Mouse (Mus musculus) macrophage (primary cell): ENCODE results near the gene Aldh18a1. TPM values are rescaled to one million over a fixed set of nuclear protein-coding genes. Genes with fewer than 3 reads are reported as not detected.
"Not testable (repeated sequence)": the region's sequence is repeated elsewhere in the genome, so short reads cannot be mapped to it uniquely, and the experiment has no call there.

ENCODE experiments used
- H3K27ac ChIP-seq: fragments of 350-480 bp; formaldehyde crosslinking; 2 replicates; pipeline ENCODE4 v1.9.0; 2021
- H3K36me3 ChIP-seq: fragments of 350-480 bp; formaldehyde crosslinking; 2 replicates; pipeline ENCODE4 v1.9.0; 2021; ENCODE audit errors: inconsistent target
- H3K4me3 ChIP-seq: fragments of 350-480 bp; formaldehyde crosslinking; 2 replicates; pipeline ENCODE4 v1.9.0; 2021; ENCODE audit errors: inconsistent target
- H3K79me2 ChIP-seq: fragments of 350-480 bp; formaldehyde crosslinking; 2 replicates; pipeline ENCODE4 v1.9.0; 2021; ENCODE audit errors: inconsistent target
- WGBS: methylation state at CpG from one replicate; pipeline ENCODE4 v1.1.7; 2026; ENCODE audit warnings: inconsistent platforms; ENCODE audit not compliant: missing documents; 5-methylcytosine and 5-hydroxymethylcytosine counted together
- polyA plus RNA-seq: library from polyadenylated mRNA; stranded (reverse); fragments of 250-400 nt; gene quantifications from 3 replicates; pipeline ENCODE4 v1.2.4, GENCODE M21; 2018; ENCODE audit warnings: inconsistent platforms

Aldh18a1 gene
- polyA plus RNA-seq, 1 experiment from 2014 or later = 2.4 TPM

DNA sequence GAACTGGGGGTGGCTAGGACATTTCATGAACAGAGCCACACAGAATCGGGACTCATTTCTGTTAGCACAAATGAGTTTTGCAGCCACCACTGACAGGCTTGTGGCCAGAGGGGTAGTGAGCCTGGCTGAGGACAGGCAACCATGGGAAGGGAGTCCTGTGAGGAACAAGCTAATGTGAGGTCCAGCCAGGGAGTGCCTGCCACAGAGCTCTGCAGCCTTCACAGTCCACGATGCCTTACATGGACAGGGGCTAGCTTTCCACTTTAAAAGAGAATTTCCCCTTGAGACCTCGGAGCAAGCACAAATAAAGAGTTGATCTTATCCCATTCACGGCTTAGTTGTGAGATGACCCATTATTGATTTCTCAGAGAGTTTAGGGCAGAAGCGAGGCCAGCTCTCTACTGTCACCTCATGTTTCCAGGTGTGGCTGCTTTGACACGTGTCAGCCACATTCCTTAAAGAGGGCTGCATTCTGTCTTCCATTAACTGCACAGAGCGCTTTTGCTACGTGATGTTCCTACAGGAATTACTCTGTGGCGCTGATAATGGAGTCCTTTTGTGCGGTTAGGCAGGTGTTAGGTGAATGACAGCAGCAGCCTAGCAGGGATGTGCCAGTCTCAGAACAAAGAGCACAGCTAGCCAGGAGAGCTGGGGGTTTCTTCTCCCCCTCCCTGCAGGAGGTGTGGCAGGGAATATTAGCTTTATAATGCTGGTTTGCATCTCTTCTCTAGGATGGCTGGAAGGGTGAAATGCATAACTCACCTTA, 24.2 kb downstream of the Aldh18a1 start:
- WGBS = 95% methylated on average over 10 of the region's 10 CpGs

DNA sequence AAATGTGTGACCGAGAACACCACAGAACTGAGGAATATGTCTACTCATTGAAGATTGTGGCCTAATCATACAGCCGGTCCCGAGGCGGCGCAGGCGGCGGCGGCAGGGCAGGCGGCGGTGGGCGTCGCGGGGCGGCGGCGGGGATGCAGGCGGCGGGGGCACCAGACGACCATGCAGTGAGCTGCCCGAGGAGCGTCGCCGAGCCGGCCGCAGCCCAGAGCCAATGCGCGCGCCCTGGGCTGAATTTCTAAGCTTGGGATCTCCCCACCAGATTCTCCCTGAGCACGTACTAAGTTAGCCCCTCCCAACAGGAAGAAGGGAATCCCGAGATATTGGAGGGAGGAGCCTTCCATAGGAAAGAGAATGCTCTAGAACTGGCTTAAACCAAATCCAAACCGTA, 26.7 kb downstream of the Aldh18a1 start:
- H3K4me3 ChIP-seq, H3K79me2 ChIP-seq, H3K27ac ChIP-seq, H3K36me3 ChIP-seq: not testable (repeated sequence)
- 97% methylated on average over 3 of the region's 31 CpGs for WGBS

More for the DNA sequence above, 24.2 kb downstream of the Aldh18a1 start:
- H3K4me3 ChIP-seq = no peak overlapping the region
- no peaks in the 10 kb centered on the region for H3K36me3 ChIP-seq
- no peak overlapping the region for H3K27ac ChIP-seq
- no peaks in the 10 kb centered on the region for H3K79me2 ChIP-seq

DNA sequence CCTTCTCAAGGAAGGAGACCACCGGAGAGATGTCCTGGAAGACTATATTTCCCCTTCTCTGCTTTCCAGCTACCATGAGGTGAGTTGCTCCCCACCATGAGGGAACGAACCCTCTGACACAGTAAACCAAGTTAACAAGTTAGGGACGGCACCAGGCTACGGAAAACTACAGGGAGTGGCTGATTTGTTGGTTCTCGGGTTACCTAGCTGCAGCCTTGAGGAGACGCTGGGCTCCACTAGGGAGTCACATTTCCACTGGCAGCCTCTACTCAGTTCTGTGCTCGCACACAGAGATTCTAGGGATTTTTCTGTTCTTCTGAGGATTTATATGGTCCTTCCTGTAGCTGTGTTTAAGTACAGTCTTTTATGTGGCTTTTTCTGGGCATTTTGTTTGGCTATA, 32.2 kb downstream of the Aldh18a1 start:
- Histone ChIP-seq H3K79me2 (no peaks in the 10 kb centered on the region), H3K27ac (no peak overlapping the region), H3K4me3 (no peak overlapping the region), H3K36me3 (no peaks in the 10 kb centered on the region; the same call in 1 of the 2 replicates)
- WGBS = 93% methylated on average over 7 of the region's 7 CpGs

DNA sequence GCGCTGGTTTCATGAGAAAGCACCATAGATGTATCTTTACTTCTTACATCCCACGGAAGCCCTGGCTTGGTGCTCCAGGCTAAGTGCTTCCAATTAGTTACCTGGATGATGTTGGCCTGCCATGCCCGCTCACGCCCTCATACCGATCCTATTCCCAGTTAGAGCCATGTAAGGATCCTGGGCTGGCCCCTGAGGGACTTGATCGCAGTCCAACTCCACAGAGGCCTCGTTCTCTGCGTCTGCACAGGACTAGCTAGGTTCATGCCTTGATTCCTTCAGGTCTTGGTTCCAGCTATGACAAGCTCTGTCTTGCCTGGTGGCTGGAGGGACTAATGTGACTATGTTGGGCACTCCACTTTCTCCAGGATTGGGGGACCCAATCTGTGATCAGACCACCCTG, 33.1 kb downstream of the Aldh18a1 start:
- WGBS = 96% methylated on average over 8 of the region's 8 CpGs
- Histone ChIP-seq H3K36me3 (no peaks in the 10 kb centered on the region; the same call in 1 of the 2 replicates), H3K79me2 (no peaks in the 10 kb centered on the region), H3K4me3 (no peak overlapping the region), H3K27ac (no peak overlapping the region)

DNA sequence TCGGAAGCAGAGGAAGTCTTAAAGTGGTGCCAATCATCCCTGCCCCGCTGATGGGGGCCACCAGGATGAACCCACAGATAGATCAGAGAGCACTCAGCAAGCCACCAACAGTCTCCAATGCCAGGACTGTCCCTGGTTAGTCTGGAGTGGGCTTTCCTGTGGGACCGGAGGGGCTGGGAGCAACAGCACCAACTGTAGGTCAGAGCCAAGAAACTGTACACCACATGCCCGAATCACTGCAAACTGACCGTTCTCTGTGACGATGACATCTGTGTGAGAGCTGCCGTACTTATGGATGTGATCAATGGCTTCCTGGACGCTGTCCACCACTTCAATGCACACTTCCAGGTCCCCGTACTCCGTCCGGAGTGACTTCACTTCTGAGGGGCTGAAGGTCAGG, 33.9 kb downstream of the Aldh18a1 start:
- no peak overlapping the region for H3K27ac ChIP-seq

DNA sequence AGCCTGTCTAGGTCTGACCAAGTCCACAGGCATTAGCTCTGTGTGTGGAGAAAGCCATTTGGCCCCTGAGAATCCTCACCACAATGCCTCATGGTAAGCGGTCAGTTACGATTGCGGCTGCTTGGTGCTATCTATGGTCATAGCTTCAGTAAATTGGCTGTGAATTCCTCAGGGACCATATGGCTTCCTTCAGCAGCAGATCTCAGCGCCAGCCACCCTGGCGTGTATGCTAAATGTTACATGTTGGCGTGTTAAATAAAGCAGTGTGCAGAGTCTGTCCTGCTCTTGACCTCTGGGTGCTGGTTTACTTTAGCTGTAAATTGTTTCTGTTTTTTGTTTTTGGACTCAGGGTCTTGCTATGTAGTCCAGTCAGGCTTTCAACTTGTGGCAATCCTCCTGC, 34.4 kb downstream of the Aldh18a1 start:
- no peaks in the 10 kb centered on the region for H3K79me2 ChIP-seq
- no peak overlapping the region for H3K4me3 ChIP-seq
- H3K36me3 ChIP-seq = no peaks in the 10 kb centered on the region; the same call in 1 of the 2 replicates
- 94% methylated on average over 6 of the region's 6 CpGs for WGBS
- no peak overlapping the region for H3K27ac ChIP-seq

More for the DNA sequence above, 33.9 kb downstream of the Aldh18a1 start:
- H3K36me3 ChIP-seq = no peaks in the 10 kb centered on the region; the same call in 1 of the 2 replicates
- H3K4me3 ChIP-seq = no peak overlapping the region
- no peaks in the 10 kb centered on the region for H3K79me2 ChIP-seq
- WGBS = 95% methylated on average over 11 of the region's 11 CpGs

DNA sequence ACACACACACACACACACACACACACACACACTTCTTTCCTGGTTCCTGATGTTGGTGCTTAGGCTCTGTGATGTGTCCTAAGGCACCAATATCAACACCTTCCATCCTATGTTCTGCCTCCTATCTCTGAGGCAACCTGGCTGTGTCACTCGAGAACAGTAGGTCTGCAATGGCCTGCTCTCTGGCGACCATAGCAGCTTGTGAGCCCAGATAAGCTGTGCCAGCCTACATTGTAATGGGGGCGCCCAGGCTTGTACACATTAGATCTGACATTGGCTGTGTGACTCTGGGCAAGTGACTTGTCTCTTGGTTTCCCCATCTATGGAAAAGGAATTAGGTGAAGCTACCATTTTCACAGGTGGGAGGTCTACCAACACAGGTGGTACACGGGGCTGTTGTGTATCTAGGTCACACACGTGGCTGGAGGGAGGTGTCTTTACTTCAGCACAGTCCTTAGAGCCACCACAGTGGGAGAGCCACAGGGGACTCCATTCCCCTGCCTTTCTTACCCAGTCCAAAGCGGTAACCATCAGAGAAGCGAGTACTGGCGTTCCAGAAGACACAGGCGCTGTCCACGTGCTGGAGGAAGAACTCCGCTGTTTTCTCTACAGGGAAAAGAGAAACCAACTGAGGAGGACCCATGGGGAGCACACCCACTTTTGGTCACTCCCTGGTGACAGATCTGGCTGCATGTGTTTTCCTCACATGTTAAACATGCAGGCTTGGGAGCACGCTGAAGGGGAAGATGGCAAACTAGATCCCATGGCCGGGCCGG, 35.1 kb downstream of the Aldh18a1 start:
- 93% methylated on average over 14 of the region's 14 CpGs for WGBS
- Histone ChIP-seq H3K27ac (no peak overlapping the region), H3K4me3 (no peak overlapping the region), H3K79me2 (no peaks in the 10 kb centered on the region), H3K36me3 (no peaks in the 10 kb centered on the region; the same call in 1 of the 2 replicates)

DNA sequence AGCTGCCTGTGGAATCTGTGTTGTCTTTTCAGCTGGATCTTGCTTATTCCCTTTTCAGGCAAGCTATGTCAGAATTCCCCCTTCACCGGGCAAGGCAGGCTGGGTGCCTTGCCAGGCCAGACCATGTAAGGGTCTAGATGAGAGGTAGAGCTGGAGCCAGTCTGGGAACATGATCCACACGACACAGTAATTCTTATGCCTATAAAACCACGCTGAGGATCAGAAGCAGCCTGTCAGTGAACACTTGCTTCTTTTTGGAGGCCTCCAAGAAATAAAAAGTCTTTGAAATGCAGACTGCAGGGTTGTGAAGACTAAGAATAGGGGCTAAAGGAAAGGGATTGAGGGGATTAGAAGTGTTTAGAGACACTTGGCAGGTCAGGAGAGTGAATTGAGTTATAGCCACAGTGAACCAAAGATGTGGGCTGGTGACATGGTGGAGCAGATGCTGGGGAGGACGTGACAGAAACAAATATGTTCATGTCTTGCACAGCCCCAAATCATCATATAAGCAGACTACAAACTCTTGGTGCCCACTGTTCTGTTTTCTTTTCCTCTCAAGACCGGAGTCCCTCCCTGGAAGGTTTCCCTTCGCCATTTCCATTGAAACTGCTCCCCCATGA, 38.6 kb downstream of the Aldh18a1 start:
- 94% methylated on average over 6 of the region's 6 CpGs for WGBS

DNA sequence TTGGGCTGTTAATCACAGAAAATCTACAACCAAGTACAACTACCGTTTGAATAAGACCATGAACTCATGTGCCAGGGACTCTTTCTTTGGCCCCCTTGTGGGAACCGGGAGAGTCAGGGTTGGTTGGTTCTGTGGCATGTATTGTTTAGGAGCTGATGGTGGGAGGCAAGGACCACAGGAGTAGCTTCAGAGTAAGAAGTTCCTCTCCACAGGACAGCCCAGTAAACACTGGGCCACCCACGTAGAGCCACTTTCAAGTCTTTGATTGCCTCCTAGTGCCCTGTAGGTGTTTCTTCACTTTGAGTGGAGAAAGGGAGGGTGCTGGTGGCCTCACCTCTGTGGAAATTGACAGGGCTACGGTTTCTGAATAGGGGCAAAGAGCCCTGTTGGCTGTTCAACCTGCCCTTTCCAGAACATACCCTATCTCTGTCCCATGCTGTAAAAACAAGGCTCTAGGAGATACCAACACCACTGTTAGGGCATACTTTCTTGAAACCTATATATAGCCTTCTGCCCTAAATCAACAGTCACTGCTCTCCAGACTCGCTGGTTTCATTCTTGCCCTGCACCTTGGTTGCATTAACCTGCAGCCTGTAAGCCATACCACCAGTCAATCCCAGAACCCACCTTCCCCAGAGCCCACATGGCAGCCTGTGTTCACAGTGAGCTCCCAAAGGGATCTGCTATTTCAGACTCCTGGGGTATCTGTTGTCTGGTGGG, 39.3 kb downstream of the Aldh18a1 start:
- H3K36me3 ChIP-seq = no peaks in the 10 kb centered on the region; the same call in 1 of the 2 replicates
- no peak overlapping the region for H3K4me3 ChIP-seq
- WGBS = 63% methylated on average over 5 of the region's 5 CpGs
- H3K27ac ChIP-seq = no peak overlapping the region
- no peaks in the 10 kb centered on the region for H3K79me2 ChIP-seq

More for the DNA sequence above, 38.6 kb downstream of the Aldh18a1 start:
- H3K27ac ChIP-seq = no peak overlapping the region
- H3K79me2 ChIP-seq = no peaks in the 10 kb centered on the region
- H3K4me3 ChIP-seq = no peak overlapping the region
- no peaks in the 10 kb centered on the region; the same call in 1 of the 2 replicates for H3K36me3 ChIP-seq

DNA sequence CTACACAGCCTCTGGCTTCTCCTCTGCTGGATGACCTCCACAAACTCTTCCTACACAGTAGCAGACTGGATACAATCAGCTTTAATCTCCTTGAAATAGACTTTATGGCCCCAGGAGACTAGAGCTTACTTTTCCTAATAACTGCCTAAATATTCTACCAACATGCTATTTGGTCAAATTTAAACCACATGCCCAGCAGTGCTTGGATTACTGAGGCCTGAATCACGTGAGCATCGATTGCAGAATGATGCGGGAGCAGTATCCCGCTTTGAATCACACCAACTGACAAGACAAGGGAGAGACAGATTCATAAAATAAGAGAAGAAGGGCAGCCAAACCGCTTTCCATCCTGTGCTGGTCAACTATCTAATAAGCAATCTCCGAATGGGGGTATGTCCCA, 39.9 kb downstream of the Aldh18a1 start:
- WGBS = 91% methylated on average over 6 of the region's 6 CpGs
- Histone ChIP-seq H3K36me3 (no peaks in the 10 kb centered on the region; the same call in 1 of the 2 replicates), H3K27ac (no peak overlapping the region), H3K79me2 (no peaks in the 10 kb centered on the region), H3K4me3 (no peak overlapping the region)

DNA sequence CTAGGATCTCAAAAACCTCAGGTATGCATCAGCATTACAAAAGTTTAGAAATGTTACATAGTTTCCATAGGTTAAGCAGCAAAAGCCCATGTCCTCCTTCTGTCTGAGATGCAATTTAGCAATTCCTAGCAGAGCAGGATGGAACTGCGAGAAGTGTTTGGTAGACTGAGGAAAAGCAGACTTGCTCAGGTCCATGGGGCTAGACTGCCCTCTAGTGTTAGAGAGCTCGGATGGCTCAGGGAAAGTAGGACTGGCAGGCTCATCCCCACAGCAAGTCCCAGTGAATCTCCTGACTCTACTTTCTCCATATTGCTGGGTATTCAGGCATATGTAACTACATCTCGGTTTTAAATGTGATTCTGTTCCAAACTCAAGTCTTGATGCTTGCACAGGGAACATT, 43.4 kb downstream of the Aldh18a1 start:
- H3K4me3 ChIP-seq = no peak overlapping the region
- no peaks in the 10 kb centered on the region for H3K79me2 ChIP-seq
- 19% methylated on average over 3 of the region's 3 CpGs for WGBS
- no peak overlapping the region for H3K27ac ChIP-seq
- no peaks in the 10 kb centered on the region for H3K36me3 ChIP-seq

DNA sequence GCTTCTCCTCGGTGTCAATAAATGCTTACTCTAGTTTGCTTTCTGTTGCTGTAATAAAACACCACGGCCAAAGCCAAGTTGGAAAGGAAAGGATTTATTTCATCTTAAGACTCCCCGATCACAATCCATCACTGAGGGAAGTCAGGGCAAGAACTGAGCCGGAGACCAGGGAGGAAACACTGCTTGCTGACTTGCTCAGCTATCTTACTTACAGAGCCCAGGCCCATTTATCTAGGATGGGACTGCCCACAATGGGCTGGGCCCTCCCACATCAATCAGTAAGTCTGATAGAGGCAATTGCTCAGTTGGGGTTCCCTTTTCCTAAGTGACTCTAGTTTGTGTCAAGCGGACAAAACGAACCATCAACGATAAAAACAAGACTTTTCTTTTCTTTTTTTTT, 45.5 kb downstream of the Aldh18a1 start:
- Histone ChIP-seq H3K36me3 (no peaks in the 10 kb centered on the region), H3K4me3 (no peak overlapping the region), H3K27ac (no peak overlapping the region), H3K79me2 (no peaks in the 10 kb centered on the region)
- 84% methylated on average over 7 of the region's 7 CpGs for WGBS

DNA sequence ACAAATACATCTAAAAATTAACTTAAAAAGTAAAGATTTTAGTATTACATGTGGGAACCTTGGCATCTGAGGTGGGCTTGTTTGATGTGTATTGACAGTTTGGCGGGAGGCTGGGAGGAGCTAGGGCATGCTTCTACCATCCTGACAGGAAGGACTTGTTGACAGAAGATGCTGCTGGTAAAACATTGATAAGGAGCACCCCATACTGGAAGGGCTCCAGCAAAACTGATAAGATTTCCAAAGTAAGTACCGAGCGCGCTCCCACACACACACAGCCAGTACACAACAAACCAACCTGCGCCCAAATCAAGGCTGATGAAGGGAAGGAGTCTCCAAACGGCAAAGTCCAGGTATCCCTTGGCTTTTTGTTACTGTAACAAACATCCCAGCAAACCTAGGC, 51.7 kb downstream of the Aldh18a1 start:
- Histone ChIP-seq H3K4me3 (no peak overlapping the region), H3K27ac (no peak overlapping the region), H3K36me3 (no peaks in the 10 kb centered on the region), H3K79me2 (no peaks in the 10 kb centered on the region)
- WGBS = 89% methylated on average over 6 of the region's 6 CpGs

DNA sequence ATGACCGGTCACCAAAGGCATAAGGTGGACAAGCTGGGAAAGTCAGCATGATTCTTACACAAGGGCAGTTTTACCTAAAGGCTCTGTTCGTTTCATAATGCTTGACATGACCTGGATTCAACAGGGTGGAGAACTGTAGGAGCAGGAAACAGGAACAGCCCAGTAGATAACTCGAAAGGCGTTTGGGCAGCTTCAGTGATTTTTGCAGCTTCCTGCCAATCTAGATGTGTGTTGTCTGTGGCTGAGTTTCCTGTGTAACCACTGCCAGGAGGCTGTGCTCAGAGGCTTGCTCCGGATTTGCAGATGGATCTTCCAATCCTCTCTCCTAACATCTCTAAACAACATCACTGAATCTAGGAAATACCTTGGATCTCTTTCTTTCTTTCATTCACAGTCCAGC, 55.7 kb downstream of the Aldh18a1 start:
- WGBS = 56% methylated on average over 5 of the region's 5 CpGs
- Histone ChIP-seq H3K79me2 (no peaks in the 10 kb centered on the region), H3K36me3 (no peaks in the 10 kb centered on the region), H3K27ac (no peak overlapping the region), H3K4me3 (no peak overlapping the region)
